Mouse (Mus musculus): Measurements from ENCODE around the gene Jmjd4. TPM values are rescaled to one million over a fixed set of nuclear protein-coding genes. Genes with fewer than 3 reads are reported as not detected.

Gene Jmjd4
- polyA plus RNA-seq, 1 experiment from 2014 or later = 14.3 TPM

Other genes with a start within 250 kb of the Jmjd4 start
- gene Mrpl55, start 247.6 kb upstream of the Jmjd4 start, polyA plus RNA-seq (2014; fragmentation: Nextera tagmentation; extraction: Ambion mirVana) = 88.7 and 93.3 TPM in 2 replicates
- 41.7 and 42.0 TPM in 2 replicates for gene 2310033P09Rik, start 241.7 kb upstream of the Jmjd4 start, polyA plus RNA-seq (2014; fragmentation: Nextera tagmentation; extraction: Ambion mirVana)
- gene Arf1, start 221.8 kb upstream of the Jmjd4 start, polyA plus RNA-seq (2014; fragmentation: Nextera tagmentation; extraction: Ambion mirVana) = 574 and 583 TPM in 2 replicates
- gene Wnt3a, start 159.3 kb upstream of the Jmjd4 start, polyA plus RNA-seq (2014; fragmentation: Nextera tagmentation; extraction: Ambion mirVana) = 1.4 and 2.0 TPM in 2 replicates
- 4.0 and 4.8 TPM in 2 replicates for gene Wnt9a, start 143.1 kb upstream of the Jmjd4 start, polyA plus RNA-seq (2014; fragmentation: Nextera tagmentation; extraction: Ambion mirVana)
- not detected in 2 replicates for gene Prss38, start 74.4 kb upstream of the Jmjd4 start, polyA plus RNA-seq (2014; fragmentation: Nextera tagmentation; extraction: Ambion mirVana)
- 144 and 159 TPM in 2 replicates for gene Snap47, start 1.1 kb downstream of the Jmjd4 start, polyA plus RNA-seq (2014; fragmentation: Nextera tagmentation; extraction: Ambion mirVana)
- gene Zfp867, start 22.4 kb downstream of the Jmjd4 start, polyA plus RNA-seq (2014; fragmentation: Nextera tagmentation; extraction: Ambion mirVana) = 11.4 and 11.9 TPM in 2 replicates
- gene Zkscan17, start 76.7 kb downstream of the Jmjd4 start, polyA plus RNA-seq (2014; fragmentation: Nextera tagmentation; extraction: Ambion mirVana) = 19.1 and 22.4 TPM in 2 replicates
- not detected in 2 replicates for gene Nlrp3, start 91.5 kb downstream of the Jmjd4 start, polyA plus RNA-seq (2014; fragmentation: Nextera tagmentation; extraction: Ambion mirVana)
- not detected in 2 replicates for gene Olfr222, start 126.2 kb downstream of the Jmjd4 start, polyA plus RNA-seq (2014; fragmentation: Nextera tagmentation; extraction: Ambion mirVana)
- not detected in 2 replicates for gene Olfr223, start 143.2 kb downstream of the Jmjd4 start, polyA plus RNA-seq (2014; fragmentation: Nextera tagmentation; extraction: Ambion mirVana)
- 55.9 and 69.5 TPM in 2 replicates for gene Mprip, start 211.3 kb downstream of the Jmjd4 start, polyA plus RNA-seq (2014; fragmentation: Nextera tagmentation; extraction: Ambion mirVana)

Measured in midbrain, embryonic 11.5 days (tissue).